Comparison of ENCODE assay signal across 8 mouse cellular contexts in the genomic region with DNA sequence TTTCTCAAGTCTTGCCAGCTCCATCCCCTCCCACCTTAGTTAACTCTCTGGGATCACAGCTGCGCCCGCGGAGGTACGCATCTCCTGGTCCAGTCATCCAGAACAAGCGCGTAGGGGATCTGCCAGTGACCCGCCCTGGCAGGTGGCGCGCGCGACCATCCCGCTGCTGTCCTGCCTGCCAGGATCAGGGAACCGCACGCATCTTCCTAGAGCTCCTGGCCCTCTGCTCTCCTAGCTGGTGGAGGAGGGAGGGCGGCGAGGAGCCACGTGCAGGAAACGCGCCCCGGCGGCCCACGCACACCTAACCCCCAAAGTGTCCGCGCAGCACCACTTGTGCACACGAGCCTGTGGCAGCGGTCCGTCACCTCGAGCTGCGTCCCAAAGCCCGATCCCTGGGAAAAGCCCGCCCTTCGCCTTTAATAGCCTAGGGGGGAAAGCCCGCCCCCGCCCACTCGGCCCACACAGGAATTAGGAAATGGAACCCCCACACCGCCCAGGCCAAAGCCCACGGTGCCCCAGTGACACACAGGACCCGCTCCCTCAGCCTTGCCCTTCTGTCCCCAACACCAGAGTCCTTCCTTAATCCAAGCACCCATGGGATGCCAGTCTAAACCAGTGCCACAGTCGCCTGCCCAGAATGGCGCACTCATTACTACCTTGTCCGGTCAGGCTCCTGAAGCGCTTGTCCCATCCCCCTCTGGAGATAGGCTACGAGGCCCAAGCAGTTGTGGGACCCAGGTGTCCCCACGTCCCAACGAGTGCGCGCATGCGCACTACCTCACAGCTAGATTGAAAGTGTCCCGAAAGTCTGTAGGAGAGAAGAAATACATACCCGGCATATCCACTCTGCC. TPM values are rescaled to one million over a fixed set of nuclear protein-coding genes. Genes with fewer than 3 reads are reported as not detected.
DNase-seq lines count a peak whose midpoint lies in the region; ATAC-seq and TF ChIP-seq lines count a peak whose summit lies in the region.

No protein-coding gene starts in this region.

- 19% methylated on average over 50 of the region's 50 CpGs for WGBS in embryonic facial prominence, embryonic 11.5 days
- WGBS in hindbrain, embryonic 13.5 days, result 26% methylated on average over 48 of the region's 50 CpGs
- WGBS in limb, embryonic 14.5 days, result 30% methylated on average over 44 of the region's 50 CpGs
- 30% methylated on average over 49 of the region's 50 CpGs for WGBS in midbrain, embryonic 14.5 days

- peak overlapping the region; percentile 62 for H3K4me2 ChIP-seq in embryonic facial prominence, embryonic 11.5 days (ENCODE audit: low read depth, low read length)
- peak overlapping the region; percentile 87 for H3K4me2 ChIP-seq in hindbrain, embryonic 13.5 days
- peak overlapping the region; percentile 88 for H3K4me2 ChIP-seq in limb, embryonic 14.5 days (replicated peaks; ENCODE audit: low read depth, low read length, severe bottlenecking)
- H3K4me2 ChIP-seq in midbrain, embryonic 14.5 days (ENCODE audit: low read length), result peak overlapping the region; percentile 76

- no peaks in the 10 kb centered on the region for H3K36me3 ChIP-seq in embryonic facial prominence, embryonic 11.5 days (replicated peaks; ENCODE audit: control insufficient read depth, insufficient read depth, low read depth, low read length)
- H3K36me3 ChIP-seq in hindbrain, embryonic 13.5 days, result no peaks in the 10 kb centered on the region
- no peaks in the 10 kb centered on the region for H3K36me3 ChIP-seq in limb, embryonic 14.5 days (ENCODE audit: control insufficient read depth, insufficient read depth, low read length)
- H3K36me3 ChIP-seq in midbrain, embryonic 14.5 days (ENCODE audit: control insufficient read depth, insufficient read depth, low read length), result no peaks in the 10 kb centered on the region

- H3K9ac ChIP-seq in embryonic facial prominence, embryonic 11.5 days (replicated peaks; ENCODE audit: low read length), result peak overlapping the region; percentile 2; the same call in 1 of the 2 replicates
- H3K9ac ChIP-seq in hindbrain, embryonic 13.5 days, result peak overlapping the region; percentile 53
- 0 out of 2 replicates have a peak overlapping the region, but pooled peaks have one; percentile 38 for H3K9ac ChIP-seq in limb, embryonic 14.5 days (ENCODE audit: low read depth, low read length, severe bottlenecking)
- peak overlapping the region; percentile 31; the same call in 1 of the 2 replicates for H3K9ac ChIP-seq in midbrain, embryonic 14.5 days (replicated peaks; ENCODE audit: low read length)

- H3K4me3 ChIP-seq in embryonic facial prominence, embryonic 11.5 days (ENCODE audit: low read depth, low read length), result peak overlapping the region; percentile 41
- peak overlapping the region; percentile 46 for H3K4me3 ChIP-seq in hindbrain, embryonic 13.5 days
- peak overlapping the region; percentile 41 for H3K4me3 ChIP-seq in limb, embryonic 14.5 days (replicated peaks; ENCODE audit: low read length)
- peak overlapping the region; percentile 39 for H3K4me3 ChIP-seq in midbrain, embryonic 14.5 days (replicated peaks; ENCODE audit: low read depth, low read length)

- no peaks in the 10 kb centered on the region for H3K27me3 ChIP-seq in embryonic facial prominence, embryonic 11.5 days (ENCODE audit: control insufficient read depth, insufficient read depth, low read length)
- H3K27me3 ChIP-seq in hindbrain, embryonic 13.5 days, result peaks cover 18% of the 10 kb centered on the region
- peaks cover 16% of the 10 kb centered on the region; the same call in 1 of the 2 replicates for H3K27me3 ChIP-seq in limb, embryonic 14.5 days (ENCODE audit: control insufficient read depth, insufficient read depth, low read length)
- H3K27me3 ChIP-seq in midbrain, embryonic 14.5 days (ENCODE audit: control insufficient read depth, insufficient read depth, low read length), result no peaks in the 10 kb centered on the region

- TF ChIP-seq POLR2A in limb, embryonic 14.5 days (IDR thresholded peaks at IDR 0.05; ENCODE audit: borderline replicate concordance, extremely low read depth, insufficient read depth, insufficient read length), result no peak

- H3K9me3 ChIP-seq in embryonic facial prominence, embryonic 11.5 days (replicated peaks; ENCODE audit: control insufficient read depth, low read length), result no peaks in the 10 kb centered on the region
- no peaks in the 10 kb centered on the region for H3K9me3 ChIP-seq in hindbrain, embryonic 13.5 days
- no peaks in the 10 kb centered on the region for H3K9me3 ChIP-seq in limb, embryonic 14.5 days (ENCODE audit: control insufficient read depth, low read length)
- H3K9me3 ChIP-seq in midbrain, embryonic 14.5 days (ENCODE audit: control insufficient read depth, low read length), result no peaks in the 10 kb centered on the region

- no peak overlapping the region for H3K27ac ChIP-seq in embryonic facial prominence, embryonic 11.5 days (replicated peaks; ENCODE audit: low read depth, low read length)
- H3K27ac ChIP-seq in hindbrain, embryonic 13.5 days, result no peak overlapping the region
- no peak overlapping the region for H3K27ac ChIP-seq in limb, embryonic 14.5 days (replicated peaks; ENCODE audit: low read depth, low read length)
- H3K27ac ChIP-seq in midbrain, embryonic 14.5 days (replicated peaks; ENCODE audit: low read depth, low read length), result no peak overlapping the region

- ATAC-seq in embryonic facial prominence, embryonic 11.5 days (replicated peaks; ENCODE audit: insufficient number of reproducible peaks, low FRiP score, low TSS enrichment, low read depth), result peak; percentile 52
- peak; percentile 59 for ATAC-seq in hindbrain, embryonic 13.5 days (ENCODE audit: low FRiP score)
- no peak for ATAC-seq in limb, embryonic 14.5 days (ENCODE audit: low FRiP score, low read depth)
- peak; percentile 37; the same call in 1 of the 2 replicates for ATAC-seq in midbrain, embryonic 14.5 days (ENCODE audit: low FRiP score, low TSS enrichment)

- DNase-seq in adrenal gland, postnatal 10 days, result peak; percentile 5
- DNase-seq in adrenal gland, postnatal 4 days (ENCODE audit: low spot score in 2 of 2), result no peak
- DNase-seq in embryonic facial prominence, embryonic 11.5 days (ENCODE audit: low spot score), result no peak
- DNase-seq in limb, embryonic 14.5 days (ENCODE audit: low spot score), result no peak
- peak; percentile 35 for DNase-seq in midbrain, embryonic 14.5 days
- DNase-seq in thymus, adult 18-20 months, result peak; percentile 45 to 63
- DNase-seq in gastrocnemius, adult 18-20 months (ENCODE audit: low spot score), result no peak

- H3K4me1 ChIP-seq in embryonic facial prominence, embryonic 11.5 days (ENCODE audit: control insufficient read depth, insufficient read depth, low read length), result no peaks in the 10 kb centered on the region
- no peaks in the 10 kb centered on the region; the same call in 1 of the 2 replicates for H3K4me1 ChIP-seq in hindbrain, embryonic 13.5 days (replicated peaks)
- H3K4me1 ChIP-seq in limb, embryonic 14.5 days (ENCODE audit: control insufficient read depth, insufficient read depth, low read length), result no peaks in the 10 kb centered on the region
- no peaks in the 10 kb centered on the region for H3K4me1 ChIP-seq in midbrain, embryonic 14.5 days (ENCODE audit: control insufficient read depth, insufficient read depth, low read length)

RNA-seq across cellular contexts. Expression of gene Ccdc160, which starts 46.6 kb away (rescaled TPM):
- 10 to 100 TPM; 11.4 to 11.6 TPM for total RNA-seq in adrenal gland, postnatal 10 days (2021)
- total RNA-seq in adrenal gland, postnatal 4 days (2021), result 10 to 100 TPM; 13.6 to 22.7 TPM
- polyA plus RNA-seq in embryonic facial prominence, embryonic 11.5 days (2014; fragmentation: Nextera tagmentation; extraction: Ambion mirVana), result 2.2 and 3.1 TPM in 2 replicates
- polyA plus RNA-seq in hindbrain, embryonic 13.5 days (2015; fragmentation: Nextera tagmentation; extraction: Ambion mirVana), result 4.1 and 5.4 TPM in 2 replicates
- polyA plus RNA-seq in limb, embryonic 14.5 days (2012; rRNA removed), result 0.10 and 0.25 TPM in 2 replicates
- polyA plus RNA-seq in limb, embryonic 14.5 days (2014; fragmentation: Nextera tagmentation; extraction: Ambion mirVana), result 0.23 and 0.43 TPM in 2 replicates
- polyA plus RNA-seq in midbrain, embryonic 14.5 days (2014; fragmentation: Nextera tagmentation; extraction: Ambion mirVana), result 6.7 and 8.0 TPM in 2 replicates
- under 1 TPM in 1 of 2 experiments, not detected in 1; 0.30 TPM for total RNA-seq in gastrocnemius, adult 18-20 months (2021)

Comparison
In these comparisons a context has a peak if more than half of its experiments do, and no peak if none do; other contexts are left out.
1. DNase-seq: peak in adrenal gland, postnatal 10 days (single experiment), midbrain, embryonic 14.5 days (single experiment) and thymus, adult 18-20 months (2 of 2); none in adrenal gland, postnatal 4 days (0 of 2), embryonic facial prominence, embryonic 11.5 days (single experiment), limb, embryonic 14.5 days (single experiment) and gastrocnemius, adult 18-20 months (single experiment).
2. H3K9ac ChIP-seq: peak in every context shown above with its lines; median percentile 53 in hindbrain, embryonic 13.5 days; 38 in limb, embryonic 14.5 days; 31 in midbrain, embryonic 14.5 days; 2 in embryonic facial prominence, embryonic 11.5 days.
3. Peak in every context shown above with its lines, with median percentiles within 50 percentile points of each other: H3K4me2 ChIP-seq and H3K4me3 ChIP-seq.